Mouse (Mus musculus) embryonic fibroblast, embryonic 13.5 days (primary cell): ENCODE data around the gene Glod5.

Experiments used
- CTCF ChIP-seq: IDR thresholded peaks from 2 replicates; pipeline ENCODE4 v1.5.1; 2011; ENCODE audit warnings: mild to moderate bottlenecking, control low read depth, low read length, moderate library complexity, borderline replicate concordance; ENCODE audit not compliant: insufficient read depth
- POLR2A ChIP-seq: IDR thresholded peaks from 2 replicates; pipeline ENCODE4 v1.6.1; 2011; ENCODE audit warnings: low read depth, mild to moderate bottlenecking, control low read depth, low read length, moderate library complexity

DNA sequence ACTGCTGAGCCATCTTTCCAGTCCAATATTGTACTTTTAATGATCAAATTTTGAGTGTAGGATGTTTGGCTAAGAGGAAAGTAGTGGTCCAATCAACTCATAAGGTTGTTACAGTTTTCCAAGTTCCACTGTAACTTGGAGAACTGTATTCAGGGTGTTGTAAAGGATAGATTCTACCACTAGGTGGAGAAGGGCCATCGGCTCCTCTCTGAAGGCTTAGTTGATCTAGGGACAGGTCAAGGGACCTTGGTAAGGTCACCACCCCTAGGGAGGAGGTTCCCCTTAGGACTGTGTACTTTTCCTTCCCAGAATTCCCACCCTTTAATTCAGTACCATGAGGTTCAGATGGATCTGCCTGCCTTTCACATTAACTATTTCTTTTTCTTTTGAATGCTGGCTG is 14.7 kb upstream of the Glod5 start:
- TF ChIP-seq CTCF, result no peak
- TF ChIP-seq POLR2A, result no peak
